Mouse (Mus musculus): Measurements from ENCODE around the gene Fkbp1b.
A peak's percentile ranks its signal among the peaks of the same experiment; 100 is the strongest.
"Not testable (repeated sequence)": the region's sequence is repeated elsewhere in the genome, so short reads cannot be mapped to it uniquely, and the experiment has no call there.

Fkbp1b gene

GRCm38 (mm10) chr12:4842890-4843597, 1.7 kb upstream of the Fkbp1b start, which contains the start of gene Wdcp:
Gene Wdcp (plus strand): TSS chr12:4843303.
- DNase-seq: peak; percentile 94 to 96

GRCm38 (mm10) chr12:4842456-4842855, 1.1 kb upstream of the Fkbp1b start:
- DNase-seq: no peak

- peak in 1 of 2 experiments; percentile 15 for DNase-seq
Observed at GRCm38 (mm10) chr12:4840741-4841140, 650 bp downstream of the Fkbp1b start.

- DNase-seq: no peak
Observed at GRCm38 (mm10) chr12:4840010-4840409, 1.4 kb downstream of the Fkbp1b start.

GRCm38 (mm10) chr12:4836959-4837358, 4.4 kb downstream of the Fkbp1b start:
- no peak for DNase-seq

- DNase-seq: no peak
Observed at GRCm38 (mm10) chr12:4827256-4827655, 14.1 kb downstream of the Fkbp1b start.

- peak; percentile 99 to 100 for DNase-seq
Observed at GRCm38 (mm10) chr12:4817361-4818101, 23.9 kb downstream of the Fkbp1b start, which contains the start of gene Sf3b6. Gene Sf3b6 (plus strand): TSS chr12:4817544.

GRCm38 (mm10) chr12:4816680-4817360, 24.6 kb downstream of the Fkbp1b start:
- no peak for DNase-seq

- no peak for DNase-seq
Observed at GRCm38 (mm10) chr12:4813636-4814035, 27.8 kb downstream of the Fkbp1b start.

- no peak for DNase-seq
Observed at GRCm38 (mm10) chr12:4811705-4812104, 29.7 kb downstream of the Fkbp1b start.

- peak in 1 of 2 experiments; percentile 39 for DNase-seq
Observed at GRCm38 (mm10) chr12:4811036-4811435, 30.4 kb downstream of the Fkbp1b start.

- not testable (repeated sequence) for DNase-seq
Observed at GRCm38 (mm10) chr12:4797471-4797870, 43.9 kb downstream of the Fkbp1b start.

- peak in 1 of 2 experiments; percentile 76 for DNase-seq
Observed at GRCm38 (mm10) chr12:4793718-4794117, 47.7 kb downstream of the Fkbp1b start.

- DNase-seq: not testable (repeated sequence)
Observed at GRCm38 (mm10) chr12:4788128-4788527, 53.3 kb downstream of the Fkbp1b start.

- DNase-seq: no peak
Observed at GRCm38 (mm10) chr12:4784466-4784865, 56.9 kb downstream of the Fkbp1b start.

GRCm38 (mm10) chr12:4783598-4783997, 57.8 kb downstream of the Fkbp1b start:
- DNase-seq: peak; percentile 56 to 63
